Mouse (Mus musculus) embryonic facial prominence, embryonic 10.5 days (tissue): ENCODE measurements around the gene 4930556J24Rik. TPM values are rescaled to one million over a fixed set of nuclear protein-coding genes. Genes with fewer than 3 reads are reported as not detected.
"Not testable (repeated sequence)": the region's sequence is repeated elsewhere in the genome, so short reads cannot be mapped to it uniquely, and the experiment has no call there.

Experiments used
- DNase-seq: peaks from one replicate; pipeline ENCODE4 v3.0.0-alpha.2; 2017; ENCODE audit warnings: low spot score
- H3K27ac ChIP-seq: fragments of 300-500 bp; sonication (generic); replicated peaks from 2 replicates; pipeline ENCODE4 v1.5.1; 2016; ENCODE audit warnings: mild to moderate bottlenecking
- H3K27me3 ChIP-seq: fragments of 300-500 bp; sonication (generic); replicated peaks from 2 replicates; pipeline ENCODE4 v1.6.1; 2016; ENCODE audit warnings: low read depth, mild to moderate bottlenecking; ENCODE audit not compliant: poor library complexity, severe bottlenecking
- H3K36me3 ChIP-seq: fragments of 300-500 bp; sonication (generic); replicated peaks from 2 replicates; pipeline ENCODE4 v1.6.1; 2016; ENCODE audit warnings: mild to moderate bottlenecking, moderate library complexity
- H3K4me1 ChIP-seq: fragments of 300-500 bp; sonication (generic); 2 replicates; pipeline ENCODE4 v1.6.1; 2016
- H3K4me3 ChIP-seq: fragments of 300-500 bp; sonication (generic); 2 replicates; pipeline ENCODE4 v1.5.1; 2016; ENCODE audit warnings: mild to moderate bottlenecking, moderate library complexity
- H3K9me3 ChIP-seq: fragments of 300-500 bp; sonication (generic); 2 replicates; pipeline ENCODE4 v1.6.1; 2016; ENCODE audit warnings: mild to moderate bottlenecking
- WGBS: fragments of 180-500 bp; shearing (Covaris S2); methylation state at CpG from one replicate; pipeline ENCODE4 v1.1.7; 2016; 5-methylcytosine and 5-hydroxymethylcytosine counted together
- polyA plus RNA-seq: library from polyadenylated mRNA; unstranded; fragments of >200 nt; fragmentation: Nextera tagmentation; extraction: Ambion mirVana; gene quantifications from 2 replicates; pipeline ENCODE4 v1.2.1, GENCODE M21; 2016

The 4930556J24Rik gene
- polyA plus RNA-seq, 1 experiment from 2014 or later, result 0.37 TPM

DNA sequence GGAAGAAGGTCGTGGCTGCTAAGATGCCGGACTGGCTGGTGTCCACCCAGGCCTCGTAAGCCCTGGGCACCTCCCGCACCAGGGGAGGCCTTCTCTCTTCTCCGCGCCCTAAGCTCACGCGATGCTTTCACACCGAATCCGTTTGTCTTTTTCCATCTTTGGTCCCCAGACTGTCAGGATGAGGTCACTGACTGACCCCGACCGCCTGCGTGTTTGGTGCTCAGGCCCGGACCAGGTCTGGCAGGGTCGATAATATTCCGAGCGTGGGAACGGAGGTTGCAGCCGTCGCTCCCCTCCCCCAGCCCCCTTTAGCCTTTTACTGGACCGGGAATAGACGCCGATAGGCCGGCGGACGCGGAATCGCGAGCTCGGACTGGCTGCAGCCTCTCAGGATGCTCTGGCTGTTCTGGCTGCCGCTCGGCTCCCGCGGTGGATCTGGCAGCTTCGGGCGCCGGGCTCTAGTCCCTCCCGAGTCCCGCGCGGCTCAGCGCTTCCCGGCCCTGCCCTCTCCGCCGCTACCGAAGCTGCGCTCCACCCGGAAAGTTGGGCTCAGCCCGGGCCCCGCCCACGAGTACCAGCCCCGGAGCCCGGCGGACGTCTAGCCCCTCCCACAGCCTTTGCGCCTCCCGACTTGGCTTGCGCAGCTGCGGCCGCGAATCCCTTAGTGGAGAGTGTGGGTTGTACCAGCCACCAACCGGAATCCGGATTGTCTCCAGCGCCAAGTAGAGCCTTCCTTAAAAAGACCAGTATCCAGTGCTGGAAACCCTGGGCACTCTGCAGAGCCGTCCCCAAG is 63.1 kb downstream of the 4930556J24Rik start:
- H3K27ac ChIP-seq, result peak overlapping the region; percentile 70
- WGBS, result under 1% methylated on average over 65 of the region's 65 CpGs

GRCm38 (mm10) chr11:3912875-3913271 is 63.7 kb downstream of the 4930556J24Rik start:
- DNase-seq, result peak; percentile 52
- WGBS, result 3% methylated on average over 16 of the region's 16 CpGs
- Histone ChIP-seq H3K4me1 (peaks cover 38% of the 10 kb centered on the region), H3K4me3 (peak overlapping the region; percentile 71), H3K27me3 (peaks cover 32% of the 10 kb centered on the region), H3K9me3 (no peaks in the 10 kb centered on the region), H3K27ac (peak overlapping the region; percentile 70), H3K36me3 (0 out of 2 replicates have a peak, but pooled peaks cover 3% of the 10 kb centered on the region)

More for the DNA sequence above, 63.1 kb downstream of the 4930556J24Rik start:
- Histone ChIP-seq H3K36me3 (0 out of 2 replicates have a peak, but pooled peaks cover 3% of the 10 kb centered on the region), H3K27me3 (peaks cover 32% of the 10 kb centered on the region), H3K4me1 (peaks cover 38% of the 10 kb centered on the region), H3K4me3 (peak overlapping the region; percentile 71), H3K9me3 (no peaks in the 10 kb centered on the region)
- peak; percentile 90 for DNase-seq

GRCm38 (mm10) chr11:3912100-3912874 is 64.3 kb downstream of the 4930556J24Rik start:
- Histone ChIP-seq H3K4me1 (peaks cover 38% of the 10 kb centered on the region), H3K27ac (no peak overlapping the region; the same call in 1 of the 2 replicates), H3K4me3 (peak overlapping the region; percentile 71), H3K36me3 (0 out of 2 replicates have a peak, but pooled peaks cover 3% of the 10 kb centered on the region), H3K27me3 (peaks cover 32% of the 10 kb centered on the region), H3K9me3 (no peaks in the 10 kb centered on the region)
- 25% methylated on average over 19 of the region's 19 CpGs for WGBS
- DNase-seq, result no peak

DNA sequence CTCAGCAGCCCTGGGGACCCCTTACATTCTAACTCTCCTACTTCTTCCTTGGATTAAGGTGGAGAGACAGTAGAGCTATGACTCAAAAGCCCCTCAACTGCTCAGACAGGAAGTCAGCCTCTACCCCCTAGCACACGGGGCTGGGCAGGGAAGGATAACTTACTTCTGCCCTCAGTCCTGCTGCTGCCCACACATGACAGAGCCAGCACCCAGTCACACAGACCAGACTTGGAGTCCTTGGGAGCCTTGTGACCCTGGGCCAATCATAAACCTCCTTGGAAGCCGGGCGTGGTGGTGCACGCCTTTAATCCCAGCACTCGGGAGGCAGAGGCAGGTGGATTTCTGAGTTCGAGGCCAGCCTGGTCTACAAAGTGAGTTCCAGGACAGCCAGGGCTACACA is 65.1 kb downstream of the 4930556J24Rik start:
- peaks cover 38% of the 10 kb centered on the region for H3K4me1 ChIP-seq
- peaks cover 32% of the 10 kb centered on the region for H3K27me3 ChIP-seq
- H3K36me3 ChIP-seq, DNase-seq, H3K27ac ChIP-seq, H3K9me3 ChIP-seq, H3K4me3 ChIP-seq: not testable (repeated sequence)
- WGBS, result 87% methylated on average over 6 of the region's 6 CpGs

DNA sequence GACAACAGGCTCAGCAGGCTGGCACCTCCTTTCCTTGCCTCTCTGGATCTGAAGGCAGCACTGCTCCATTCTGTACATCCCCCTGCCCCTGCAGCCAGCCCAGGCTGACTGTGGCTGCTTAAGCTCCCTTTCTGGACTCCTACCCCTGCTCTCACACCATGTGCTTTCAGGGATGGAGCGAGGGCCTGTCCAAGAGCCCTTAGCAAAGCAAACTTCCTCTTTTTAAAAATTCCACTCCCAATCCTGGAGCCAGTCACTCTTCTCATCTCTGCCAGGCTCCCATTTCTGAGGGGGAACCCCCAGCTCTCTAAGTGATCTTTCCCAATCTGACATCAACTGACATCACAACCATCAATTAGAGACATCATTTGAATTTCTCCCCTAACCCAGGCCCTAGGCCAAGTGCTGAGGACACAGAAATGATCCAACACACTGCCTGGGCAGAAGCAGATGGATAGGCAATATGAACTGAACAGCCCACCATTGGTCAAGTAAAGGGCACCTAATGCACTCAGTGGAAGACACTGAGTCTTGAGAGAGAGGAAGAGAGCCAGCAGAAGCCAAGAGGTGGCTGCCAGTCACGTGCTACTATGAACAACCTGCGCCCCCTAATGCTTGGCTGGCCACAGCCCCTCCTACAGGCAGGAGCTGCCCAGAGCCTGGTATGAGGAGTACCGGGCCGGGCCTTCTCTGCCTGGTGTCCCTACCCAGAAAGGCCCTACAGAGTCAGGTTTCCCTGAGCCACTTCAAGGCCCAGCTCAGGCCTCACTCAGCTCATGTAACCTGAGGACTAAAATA is 65.9 kb downstream of the 4930556J24Rik start:
- DNase-seq, result no peak
- H3K27me3 ChIP-seq, result peaks cover 32% of the 10 kb centered on the region
- no peaks in the 10 kb centered on the region for H3K36me3 ChIP-seq
- 60% methylated on average over 5 of the region's 5 CpGs for WGBS
- H3K27ac ChIP-seq, result no peak overlapping the region
- H3K9me3 ChIP-seq, result no peaks in the 10 kb centered on the region
- no peak overlapping the region for H3K4me3 ChIP-seq
- H3K4me1 ChIP-seq, result peaks cover 38% of the 10 kb centered on the region

DNA sequence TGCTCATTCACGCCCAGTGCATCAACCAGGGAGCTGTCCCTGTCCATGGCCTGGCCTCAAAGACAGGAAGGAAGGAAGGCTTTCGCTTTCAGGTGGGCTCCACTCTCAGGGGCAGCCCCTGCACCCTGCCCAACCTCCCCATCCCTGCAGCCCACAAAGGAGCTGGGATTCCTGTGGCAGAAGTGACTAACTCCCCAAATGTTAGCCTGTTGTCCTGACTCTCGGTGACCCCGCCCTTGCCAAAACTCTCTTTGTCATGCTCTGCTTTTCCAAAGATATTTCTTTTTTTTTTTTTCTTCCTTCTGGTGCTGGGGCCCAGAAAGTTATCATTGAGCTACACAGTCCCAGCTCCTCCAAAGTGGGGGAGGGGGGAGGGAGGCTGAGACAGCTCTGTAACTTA is 67.3 kb downstream of the 4930556J24Rik start:
- no peaks in the 10 kb centered on the region for H3K9me3 ChIP-seq
- no peak overlapping the region for H3K27ac ChIP-seq
- 86% methylated on average over 4 of the region's 4 CpGs for WGBS
- peaks cover 36% of the 10 kb centered on the region for H3K4me1 ChIP-seq
- H3K4me3 ChIP-seq, result no peak overlapping the region
- peaks cover 32% of the 10 kb centered on the region for H3K27me3 ChIP-seq
- no peaks in the 10 kb centered on the region for H3K36me3 ChIP-seq
- no peak for DNase-seq

- Histone ChIP-seq H3K9me3 (no peaks in the 10 kb centered on the region), H3K4me3 (no peak overlapping the region), H3K27me3 (0 out of 2 replicates have a peak, but pooled peaks cover 2% of the 10 kb centered on the region), H3K36me3 (no peaks in the 10 kb centered on the region; the same call in 1 of the 2 replicates), H3K27ac (no peak overlapping the region), H3K4me1 (peaks cover 3% of the 10 kb centered on the region)
- no peak for DNase-seq
- WGBS, result 83% methylated on average over 1 of the region's 1 CpGs
Measured at GRCm38 (mm10) chr11:3905446-3905845, 71.1 kb downstream of the 4930556J24Rik start.

- Histone ChIP-seq H3K9me3 (no peaks in the 10 kb centered on the region), H3K4me1 (no peaks in the 10 kb centered on the region; the same call in 1 of the 2 replicates), H3K27ac (no peak overlapping the region), H3K36me3 (peaks cover 3% of the 10 kb centered on the region; the same call in 1 of the 2 replicates), H3K4me3 (no peak overlapping the region), H3K27me3 (no peaks in the 10 kb centered on the region)
- WGBS, result 82% methylated on average over 6 of the region's 6 CpGs
- DNase-seq, result no peak
Measured at GRCm38 (mm10) chr11:3904673-3905072, 71.9 kb downstream of the 4930556J24Rik start.

DNA sequence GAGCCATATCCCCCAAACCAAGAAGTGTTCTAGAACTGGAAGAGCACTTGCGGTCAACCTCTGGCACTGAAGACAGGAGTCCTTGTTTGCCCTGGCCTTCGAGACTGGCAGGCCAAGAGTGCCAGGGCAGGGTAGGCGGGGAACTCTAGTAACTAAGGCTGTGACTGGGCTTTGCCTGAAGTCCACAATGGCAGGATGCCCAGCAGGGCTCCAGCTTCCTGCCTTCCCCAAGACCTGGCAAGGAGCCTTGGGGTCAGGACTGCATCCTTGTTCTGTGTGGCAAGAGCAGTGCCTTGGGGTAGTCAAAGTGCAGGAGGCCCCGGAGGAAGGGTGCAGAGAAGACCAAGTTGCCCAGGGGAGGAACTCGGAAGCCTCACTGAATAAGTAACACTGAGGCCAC is 73.5 kb downstream of the 4930556J24Rik start:
- H3K4me1 ChIP-seq, result no peaks in the 10 kb centered on the region
- H3K27me3 ChIP-seq, result no peaks in the 10 kb centered on the region
- no peak overlapping the region for H3K4me3 ChIP-seq
- H3K9me3 ChIP-seq, result no peaks in the 10 kb centered on the region
- H3K36me3 ChIP-seq, result peaks cover 19% of the 10 kb centered on the region
- no peak for DNase-seq
- no peak overlapping the region for H3K27ac ChIP-seq
- WGBS, result 73% methylated on average over 5 of the region's 5 CpGs

- 90% methylated on average over 3 of the region's 3 CpGs for WGBS
- no peak overlapping the region for H3K27ac ChIP-seq
Measured at GRCm38 (mm10) chr11:3902516-3902915, 74.1 kb downstream of the 4930556J24Rik start.

GRCm38 (mm10) chr11:3900296-3900695 is 76.3 kb downstream of the 4930556J24Rik start:
- H3K27me3 ChIP-seq, result no peaks in the 10 kb centered on the region
- H3K9me3 ChIP-seq, result no peaks in the 10 kb centered on the region
- H3K4me3 ChIP-seq, result no peak overlapping the region
- 89% methylated on average over 6 of the region's 6 CpGs for WGBS
- H3K36me3 ChIP-seq, result peaks cover 34% of the 10 kb centered on the region
- DNase-seq, result no peak
- no peak overlapping the region for H3K27ac ChIP-seq
- peaks cover 7% of the 10 kb centered on the region; the same call in 1 of the 2 replicates for H3K4me1 ChIP-seq

More at GRCm38 (mm10) chr11:3902516-3902915, 74.1 kb downstream of the 4930556J24Rik start:
- no peaks in the 10 kb centered on the region for H3K27me3 ChIP-seq
- H3K9me3 ChIP-seq, result no peaks in the 10 kb centered on the region
- no peak for DNase-seq
- peaks cover 24% of the 10 kb centered on the region for H3K36me3 ChIP-seq
- H3K4me1 ChIP-seq, result no peaks in the 10 kb centered on the region
- H3K4me3 ChIP-seq, result no peak overlapping the region

DNA sequence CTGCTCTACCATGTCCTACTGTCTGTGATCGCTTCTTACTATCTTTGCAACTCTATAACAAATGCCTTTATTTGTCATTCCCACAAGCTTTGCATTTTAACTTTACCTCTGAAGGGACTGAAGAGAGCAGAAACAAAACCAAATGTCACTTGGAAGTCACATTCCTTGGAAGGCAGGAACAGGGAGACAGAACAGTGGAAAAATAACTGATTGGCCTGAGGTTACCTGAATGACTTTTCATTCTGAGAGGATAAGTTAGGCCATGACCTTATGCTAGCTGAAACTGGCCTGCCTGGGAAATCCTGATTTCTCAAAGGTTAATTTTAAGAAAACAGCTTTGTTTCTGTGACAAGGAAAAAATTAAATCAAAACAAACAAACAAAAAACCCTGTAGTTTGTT is 80.6 kb downstream of the 4930556J24Rik start:
- WGBS, result 100% methylated on average over 1 of the region's 1 CpGs
- Histone ChIP-seq H3K4me3 (peak overlapping the region; percentile 67), H3K36me3 (peaks cover 34% of the 10 kb centered on the region), H3K27me3 (no peaks in the 10 kb centered on the region), H3K27ac (peak overlapping the region; percentile 92; the same call in 1 of the 2 replicates), H3K9me3 (no peaks in the 10 kb centered on the region), H3K4me1 (peaks cover 13% of the 10 kb centered on the region)
- no peak for DNase-seq
